Mouse (Mus musculus): ENCODE measurements around the gene Pgls.

Gene Pgls

DNA sequence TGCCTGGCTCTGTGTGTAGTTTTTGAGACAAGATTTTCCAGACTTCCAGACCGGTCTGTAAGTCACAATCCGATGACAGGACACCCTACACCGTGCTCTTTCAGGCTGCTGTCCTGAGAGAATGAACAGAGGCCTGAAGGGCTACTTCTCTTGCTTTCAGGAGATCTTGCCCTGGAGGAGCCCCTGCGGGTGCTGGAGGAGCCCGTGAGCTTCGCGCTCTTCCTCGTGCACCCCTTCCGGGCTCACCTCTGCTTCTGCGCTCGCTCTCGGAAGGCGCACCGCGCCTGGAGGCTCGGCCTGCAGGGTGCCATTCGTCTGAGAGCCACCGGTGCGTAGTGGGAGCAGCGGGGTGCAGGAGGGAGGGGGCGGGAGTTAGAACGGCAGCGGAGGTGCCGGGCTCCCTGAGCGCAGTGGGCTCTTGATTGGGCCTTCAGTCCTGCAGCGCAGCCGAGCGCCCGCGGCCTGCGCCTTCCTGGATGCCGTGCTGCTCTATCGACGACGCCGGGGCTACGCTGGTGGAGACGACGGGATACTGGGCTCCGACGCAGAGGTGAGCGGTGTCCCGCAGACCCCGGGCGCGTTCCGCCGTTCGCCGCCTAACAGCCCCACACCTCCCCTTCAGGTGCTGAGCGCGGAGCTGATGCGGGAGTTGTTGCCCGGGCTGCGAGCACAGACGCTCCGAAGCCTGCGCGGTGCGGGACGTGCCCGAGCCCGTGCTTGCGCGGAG, 10.1 kb downstream of the Pgls start:
- DNase-seq, result no peak

DNA sequence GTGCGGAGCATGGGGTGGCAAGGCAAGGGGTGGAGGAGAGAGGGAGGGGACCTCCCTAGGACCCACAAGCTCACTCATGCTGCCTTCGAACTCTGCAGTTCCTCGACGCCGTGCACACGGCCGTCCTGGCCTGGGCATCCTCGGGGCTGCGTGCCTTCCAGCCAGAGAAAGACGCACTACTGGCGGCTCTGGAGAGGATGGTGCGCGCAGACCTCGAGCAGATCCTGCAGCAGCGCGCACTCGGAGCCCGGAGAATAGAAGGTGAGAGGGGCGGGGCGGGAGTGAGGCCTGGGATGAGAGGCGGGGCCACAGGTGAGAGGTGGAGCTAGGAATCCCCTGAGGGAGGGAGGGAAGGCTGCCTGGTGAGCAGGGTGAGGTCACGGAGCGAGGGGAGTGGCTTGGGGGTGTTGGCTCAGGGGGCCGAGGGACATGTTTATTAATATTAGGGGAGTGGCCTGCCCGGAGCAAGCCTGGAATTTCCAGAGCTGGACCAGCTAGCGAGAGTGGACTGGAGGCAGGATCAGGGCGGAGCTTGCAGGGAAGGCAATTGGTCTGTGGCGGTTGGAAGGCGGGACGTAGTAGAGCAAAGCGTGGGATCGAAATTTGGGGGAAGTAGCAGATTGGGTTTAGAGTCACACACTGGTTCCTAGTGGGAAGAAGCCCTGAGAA, 10.8 kb downstream of the Pgls start:
- peak; percentile 92 for DNase-seq

DNA sequence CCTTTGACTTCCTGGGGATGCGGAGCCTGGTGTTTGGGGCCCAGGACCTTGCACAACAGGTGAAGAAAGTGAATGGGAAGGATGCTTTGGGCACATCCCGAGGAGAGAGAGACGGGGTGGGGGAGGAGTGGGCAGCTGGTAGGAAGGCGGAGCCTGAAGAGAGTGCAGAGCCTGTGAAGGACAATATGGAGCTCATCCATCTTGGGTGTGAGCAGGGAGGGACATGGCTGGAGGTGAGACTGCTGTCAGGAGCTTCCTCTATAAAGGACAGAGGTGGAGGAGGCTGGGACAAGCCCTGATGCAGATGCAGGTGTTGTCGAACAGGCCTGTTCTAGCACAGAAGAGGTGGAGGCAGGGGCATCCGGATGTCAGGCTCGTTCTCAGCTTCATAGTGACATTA, 12.0 kb downstream of the Pgls start:
- no peak for DNase-seq

DNA sequence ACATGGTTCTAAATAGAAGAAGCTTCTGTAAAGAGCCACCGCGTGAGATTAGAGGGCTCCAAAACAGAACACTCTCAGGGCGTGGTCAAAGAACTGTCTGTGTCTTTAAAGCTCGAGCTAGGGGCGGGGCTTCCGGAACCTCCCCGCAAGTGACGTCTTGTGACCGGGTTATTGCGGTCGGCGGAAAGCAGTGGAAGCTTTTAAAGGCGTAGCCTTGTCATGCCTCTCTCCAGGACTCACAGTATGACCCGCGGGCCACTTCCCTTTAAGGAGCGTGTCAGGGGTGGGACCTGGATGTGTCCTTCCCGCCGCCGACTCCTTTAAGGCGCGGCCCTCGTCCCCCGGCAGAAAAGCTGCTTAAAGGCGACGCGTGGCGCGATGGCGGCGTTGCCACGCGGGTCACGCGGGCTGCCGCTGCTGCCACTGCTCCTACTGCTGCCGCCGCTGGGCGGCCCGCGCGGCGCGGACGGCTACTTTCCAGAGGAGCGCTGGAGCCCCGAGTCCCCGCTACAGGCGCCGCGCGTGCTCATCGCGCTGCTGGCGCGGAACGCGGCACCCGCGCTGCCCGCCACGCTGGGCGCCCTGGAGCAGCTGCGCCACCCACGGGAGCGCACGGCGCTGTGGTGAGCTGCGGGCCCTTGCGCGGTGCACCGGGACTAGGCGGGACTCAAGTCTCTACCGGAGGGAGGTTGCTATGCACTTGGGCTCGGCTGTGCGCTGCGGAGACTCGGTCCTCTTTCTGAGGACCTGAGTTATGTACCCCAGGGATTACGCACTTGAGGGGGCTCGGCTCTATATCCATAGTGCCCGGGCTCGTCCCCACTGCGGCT, 19.1 kb downstream of the Pgls start, which contains the start of gene Colgalt1:
TSS of gene Colgalt1 (plus strand) at position 177 of the 830 bp plus-strand sequence.
- peak; percentile 98 for DNase-seq

DNA sequence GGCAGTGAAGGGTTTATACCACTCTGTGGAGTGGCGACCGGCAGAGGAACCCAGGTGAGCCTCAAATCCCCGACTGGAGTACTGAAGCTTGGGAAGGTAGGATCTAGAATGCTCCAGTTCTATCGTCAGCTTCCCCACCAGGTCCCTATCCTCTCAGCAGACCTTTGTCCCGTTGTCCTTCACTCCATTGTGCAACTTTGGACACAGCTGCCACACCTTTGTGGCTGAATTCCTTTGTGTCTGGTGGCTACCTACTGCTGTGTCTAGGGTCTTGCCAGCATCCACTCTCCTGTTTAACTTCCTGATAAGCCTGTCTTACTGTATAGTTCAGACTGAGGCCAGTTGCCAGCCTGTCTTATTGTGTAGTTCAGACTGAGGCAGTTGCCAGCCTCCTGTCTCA, 20.2 kb downstream of the Pgls start:
- no peak for DNase-seq

DNA sequence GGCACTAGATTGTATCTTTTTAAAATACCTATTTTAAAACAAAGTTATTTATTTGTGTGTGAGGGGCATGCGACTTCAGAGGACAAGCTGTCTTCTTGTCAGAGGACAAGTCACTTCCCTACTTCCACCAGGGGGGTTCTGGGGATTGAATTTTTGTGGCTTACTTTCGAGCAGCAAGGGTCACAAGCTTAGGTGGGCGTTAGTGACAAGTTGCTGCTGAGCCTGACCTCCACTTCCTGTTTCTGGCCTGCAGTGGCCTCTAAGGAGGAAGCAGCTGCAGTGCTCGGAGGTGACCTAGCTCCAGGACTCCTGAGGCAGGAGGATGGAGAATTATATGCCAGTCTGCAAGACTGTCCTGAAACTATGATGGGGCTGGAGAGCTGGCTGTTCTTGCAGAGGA, 21.4 kb downstream of the Pgls start:
- DNase-seq, result no peak

DNA sequence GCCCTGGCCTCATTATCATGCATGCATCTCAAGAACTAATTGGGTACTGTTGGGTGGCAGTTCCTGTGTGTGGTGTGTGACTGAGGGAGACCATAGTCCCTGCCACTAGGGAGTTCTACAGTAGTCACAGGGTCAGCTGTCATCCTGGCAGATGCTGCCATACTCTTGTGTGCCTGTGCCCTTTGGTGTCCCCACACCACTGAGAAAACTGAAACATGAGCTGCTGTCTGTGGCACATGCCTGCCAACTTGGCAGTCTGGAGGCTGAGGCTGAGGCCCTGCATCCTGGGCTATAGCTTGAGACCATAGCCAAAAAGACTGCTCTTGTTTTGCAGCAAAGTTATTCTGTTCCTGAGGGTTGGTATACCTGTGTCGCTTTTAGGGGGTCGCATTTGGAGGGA, 27.8 kb downstream of the Pgls start:
- no peak for DNase-seq

DNA sequence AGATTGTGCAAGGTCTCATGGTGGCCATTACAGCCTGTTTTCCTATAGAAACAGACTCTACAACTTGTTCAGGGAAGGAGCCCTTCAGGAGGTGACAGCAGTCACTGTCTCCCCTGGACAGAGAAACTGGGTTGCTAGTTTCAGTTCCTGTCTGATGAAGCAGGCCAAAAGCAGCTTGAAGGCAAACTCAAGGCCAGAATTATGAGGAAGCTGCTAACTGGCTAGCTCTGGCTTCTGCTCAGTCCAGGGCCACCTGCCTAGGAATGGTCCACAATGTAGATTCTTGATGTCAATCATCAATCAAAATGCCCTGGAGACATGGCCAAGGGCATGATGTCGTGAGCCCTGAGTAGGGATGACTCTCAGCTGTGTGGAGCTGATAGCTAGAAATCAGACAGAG, 33.1 kb downstream of the Pgls start:
- no peak for DNase-seq

DNA sequence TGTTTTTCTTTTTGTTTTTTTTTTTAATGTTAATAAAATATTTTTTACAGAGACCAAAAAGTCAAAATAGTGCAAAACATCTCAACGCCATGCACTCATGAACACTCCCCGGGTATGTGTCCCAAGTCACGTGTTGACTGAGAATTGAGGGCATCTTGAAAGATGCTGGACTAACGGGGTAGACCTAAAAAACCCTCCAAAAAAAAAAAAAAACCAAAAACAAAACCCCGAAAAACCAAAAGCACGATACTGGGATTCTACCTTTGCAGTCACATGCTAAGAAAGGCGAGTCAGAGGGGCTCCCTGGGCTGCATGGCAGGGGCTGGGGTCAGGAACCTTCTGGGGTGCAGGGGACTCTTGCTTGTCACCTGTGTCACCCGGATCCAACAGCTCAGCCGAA, 34.8 kb downstream of the Pgls start:
- DNase-seq, result no peak

DNA sequence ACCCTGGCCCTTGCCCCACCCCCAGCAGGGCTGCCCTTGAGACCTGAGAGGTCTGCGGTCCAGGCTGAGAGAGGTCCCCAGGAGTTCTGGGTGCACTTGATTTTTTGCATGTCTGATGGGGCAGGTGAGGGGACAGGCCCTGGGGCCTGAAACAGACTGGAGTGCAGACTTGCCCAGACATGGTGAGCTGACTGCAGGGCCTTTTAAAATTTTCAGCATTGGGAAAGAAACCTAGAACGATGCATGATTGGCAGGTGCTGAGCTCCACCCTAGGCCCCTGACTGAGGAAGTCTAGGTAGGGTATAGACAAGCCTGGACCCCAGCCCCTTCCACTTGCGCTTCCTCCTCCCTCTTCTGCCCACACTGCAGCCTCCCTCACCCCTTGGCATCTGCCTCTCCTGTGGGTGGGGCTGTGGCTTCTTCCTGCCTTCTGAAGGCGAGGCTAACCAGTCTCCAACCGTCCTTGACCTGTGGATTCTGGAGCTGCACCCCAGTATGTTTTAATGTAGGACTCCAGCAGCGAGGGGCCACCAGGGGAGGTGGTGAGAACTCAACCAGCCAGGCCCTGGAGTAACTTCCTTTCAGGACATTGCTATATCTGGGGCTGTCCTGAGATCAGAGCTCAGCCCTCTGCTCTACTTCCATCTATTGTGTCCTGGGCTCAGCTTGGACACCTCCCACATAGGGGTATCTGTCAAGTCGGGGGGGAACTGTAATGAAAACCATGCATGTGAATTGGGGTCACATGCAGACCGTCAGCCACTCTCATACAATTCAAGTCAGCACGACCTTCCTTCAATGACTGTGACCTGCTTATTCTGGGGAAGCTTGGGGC, 35.5 kb downstream of the Pgls start:
- DNase-seq, result peak; percentile 35

DNA sequence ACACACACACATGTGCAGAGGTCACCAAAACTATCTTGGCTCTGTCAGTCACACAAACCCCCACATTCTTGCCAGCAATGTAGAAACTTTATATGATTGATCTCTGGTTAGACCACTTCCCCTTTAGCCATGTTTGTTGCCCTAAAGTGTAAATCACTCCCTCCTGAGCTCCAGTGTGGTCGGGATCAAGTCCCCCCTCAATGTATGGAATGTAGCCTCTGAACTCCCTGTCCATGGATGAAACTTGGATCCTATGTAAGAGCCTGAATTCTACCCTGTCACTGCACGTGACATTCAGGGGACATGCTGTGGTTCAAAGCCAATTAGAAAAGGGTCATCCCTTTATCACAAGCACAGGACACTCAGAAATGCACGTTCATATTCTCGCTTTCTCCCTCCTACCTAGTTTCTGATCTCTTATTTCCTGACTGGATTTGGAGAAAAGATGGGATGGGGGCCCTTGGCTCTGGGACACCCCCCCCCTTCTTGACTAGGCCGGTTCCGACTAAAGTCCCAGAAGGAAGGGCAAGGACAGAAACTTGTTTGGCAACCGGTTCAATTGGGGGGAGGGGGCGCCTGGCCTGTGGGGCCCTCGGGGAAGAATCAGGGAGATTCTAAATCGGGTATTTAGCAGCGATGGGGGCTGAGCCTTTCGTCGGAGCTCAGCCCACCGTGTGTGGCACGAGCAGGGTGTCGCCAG, 36.6 kb downstream of the Pgls start:
- DNase-seq, result no peak

DNA sequence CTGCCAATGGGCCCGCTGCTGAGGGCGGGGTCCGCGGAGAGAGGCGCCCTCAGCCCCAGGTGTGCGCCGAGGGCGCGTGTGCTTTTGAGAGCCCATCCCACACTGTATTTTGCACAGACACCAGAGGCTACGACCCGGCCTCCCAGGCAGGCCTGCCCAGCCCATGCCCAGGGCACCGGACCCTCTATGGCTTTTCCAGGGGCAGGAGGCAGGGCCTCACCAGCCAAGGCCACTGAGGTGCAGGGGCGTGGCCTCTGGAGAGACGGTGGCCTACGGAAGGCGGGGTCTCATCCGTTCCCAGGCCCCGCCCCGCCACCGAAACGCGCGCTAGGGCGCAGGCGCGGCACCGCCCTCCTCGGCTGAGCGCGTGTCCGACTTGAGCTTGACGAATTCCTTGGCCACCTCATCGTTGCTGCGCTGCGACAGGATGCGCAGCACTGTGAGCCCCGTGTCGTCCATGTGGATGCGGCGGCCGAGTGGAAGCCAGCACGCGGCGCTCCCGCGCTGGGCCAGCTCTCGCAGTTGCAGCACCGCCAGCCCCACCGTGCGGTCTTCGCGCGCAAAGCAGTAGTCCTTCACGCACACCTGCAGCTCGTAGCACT, 37.2 kb downstream of the Pgls start:
- peak; percentile 96 for DNase-seq

DNA sequence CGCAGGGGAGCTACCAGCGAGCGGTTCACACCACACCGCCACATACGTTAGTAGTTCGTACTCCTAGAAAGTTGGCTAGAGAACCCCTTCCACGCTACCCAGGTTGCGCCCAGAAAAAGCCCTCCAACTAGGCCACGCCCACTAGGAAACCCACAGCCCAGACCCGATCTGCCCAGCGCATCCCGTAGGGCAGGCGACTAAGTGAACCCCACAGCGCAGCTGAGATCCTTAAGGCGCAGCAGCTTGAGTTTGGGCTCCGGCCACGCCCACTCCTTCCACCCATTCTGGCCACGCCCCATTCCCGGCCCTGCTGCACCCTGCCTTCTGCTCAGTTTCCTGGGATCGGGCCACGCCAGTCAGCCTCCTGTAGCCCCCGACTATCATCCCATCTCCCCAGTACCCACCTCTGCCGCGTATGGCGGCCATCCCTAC, 37.8 kb downstream of the Pgls start:
- DNase-seq, result peak; percentile 72

DNA sequence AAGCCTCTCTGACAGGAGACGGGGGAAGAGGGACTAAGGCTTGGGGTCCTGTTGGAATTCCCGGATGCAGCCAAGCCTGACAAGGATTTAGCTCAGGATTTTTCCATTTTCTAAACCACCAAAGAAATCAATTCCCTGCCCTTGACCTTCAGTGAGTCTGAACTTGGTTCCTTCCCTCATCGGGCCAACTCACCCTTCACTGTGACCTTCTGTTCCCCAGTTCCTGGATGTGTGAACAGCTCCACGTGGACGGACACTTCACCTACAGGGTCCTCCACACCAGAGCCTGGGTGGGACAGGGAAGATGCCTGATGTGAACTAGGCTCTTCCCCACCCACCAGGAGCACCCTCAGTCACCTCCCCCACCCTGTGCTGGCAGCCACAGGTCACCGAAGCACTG, 38.8 kb downstream of the Pgls start:
- DNase-seq, result no peak

DNA sequence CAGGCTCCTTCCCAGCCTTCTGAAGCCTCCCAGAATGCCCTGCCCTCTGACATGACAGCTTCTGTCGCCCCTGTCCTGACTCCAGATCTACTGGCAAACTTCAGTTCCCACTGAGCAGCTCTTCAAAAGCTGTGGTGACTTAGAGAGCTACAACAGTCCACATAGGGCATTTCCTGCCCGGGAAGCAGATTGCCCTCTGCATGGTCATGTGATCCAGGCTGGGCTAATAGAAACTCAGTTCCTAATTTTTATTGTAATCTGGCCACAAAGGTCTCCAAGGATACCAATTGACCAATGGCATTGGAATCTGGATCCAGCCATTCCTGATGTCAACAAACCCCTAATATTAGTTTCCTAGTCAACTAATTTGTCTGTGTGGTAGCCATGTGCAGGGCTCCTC, 39.9 kb downstream of the Pgls start:
- DNase-seq, result no peak

DNA sequence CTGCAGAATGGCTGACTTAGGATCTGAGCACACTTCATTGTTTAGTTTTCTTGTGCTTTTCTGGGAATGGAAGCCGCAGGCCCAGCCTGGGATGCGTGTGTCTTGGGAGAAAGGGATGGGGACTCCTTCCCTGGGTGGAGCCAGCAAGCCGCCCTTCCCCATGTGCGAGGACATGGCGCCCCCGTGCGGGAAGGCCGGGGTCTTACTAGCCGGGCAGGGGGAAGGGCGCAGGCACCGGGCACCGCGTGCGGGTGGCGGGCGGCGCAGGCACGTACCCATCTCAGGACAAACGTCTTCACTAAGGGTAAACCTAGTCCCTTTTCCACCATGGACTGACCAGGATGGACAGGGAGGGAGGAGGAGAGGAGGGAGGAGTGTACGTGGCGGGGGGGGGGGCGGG, 41.2 kb downstream of the Pgls start:
- DNase-seq, result peak; percentile 38

DNA sequence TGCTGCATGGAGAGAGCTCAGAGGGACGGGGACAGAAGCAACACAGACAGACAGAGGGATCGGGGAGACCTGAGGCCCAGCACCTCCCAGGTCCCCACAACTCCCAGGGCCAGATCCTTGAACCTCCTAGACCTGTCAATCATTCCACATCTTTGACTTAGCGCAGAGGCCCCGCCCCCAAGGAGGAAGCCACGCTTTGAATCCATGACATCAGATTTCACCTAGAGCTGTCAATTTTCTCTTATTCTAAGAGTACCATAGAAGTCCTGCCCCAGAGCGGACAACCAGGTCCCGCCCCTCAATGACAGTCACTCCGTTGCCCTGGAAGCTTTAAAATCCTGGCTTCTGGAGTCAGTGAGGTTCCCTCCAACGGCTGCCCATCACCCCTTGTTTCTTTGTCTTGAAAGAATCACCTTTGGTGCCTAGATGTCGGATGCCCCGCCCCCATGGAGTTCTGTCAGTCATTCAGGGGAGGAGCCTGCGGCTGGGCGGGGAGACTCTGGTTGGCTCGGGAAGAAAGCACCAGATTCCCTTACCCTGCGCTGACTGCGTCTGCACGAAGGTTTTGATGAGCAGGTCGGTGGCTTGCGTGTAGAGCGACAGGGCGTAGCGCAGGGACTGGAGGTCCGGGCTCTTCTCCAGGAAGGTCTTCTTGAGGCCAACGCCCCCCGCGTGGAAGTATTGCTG, 42.1 kb downstream of the Pgls start:
- DNase-seq, result peak; percentile 59

DNA sequence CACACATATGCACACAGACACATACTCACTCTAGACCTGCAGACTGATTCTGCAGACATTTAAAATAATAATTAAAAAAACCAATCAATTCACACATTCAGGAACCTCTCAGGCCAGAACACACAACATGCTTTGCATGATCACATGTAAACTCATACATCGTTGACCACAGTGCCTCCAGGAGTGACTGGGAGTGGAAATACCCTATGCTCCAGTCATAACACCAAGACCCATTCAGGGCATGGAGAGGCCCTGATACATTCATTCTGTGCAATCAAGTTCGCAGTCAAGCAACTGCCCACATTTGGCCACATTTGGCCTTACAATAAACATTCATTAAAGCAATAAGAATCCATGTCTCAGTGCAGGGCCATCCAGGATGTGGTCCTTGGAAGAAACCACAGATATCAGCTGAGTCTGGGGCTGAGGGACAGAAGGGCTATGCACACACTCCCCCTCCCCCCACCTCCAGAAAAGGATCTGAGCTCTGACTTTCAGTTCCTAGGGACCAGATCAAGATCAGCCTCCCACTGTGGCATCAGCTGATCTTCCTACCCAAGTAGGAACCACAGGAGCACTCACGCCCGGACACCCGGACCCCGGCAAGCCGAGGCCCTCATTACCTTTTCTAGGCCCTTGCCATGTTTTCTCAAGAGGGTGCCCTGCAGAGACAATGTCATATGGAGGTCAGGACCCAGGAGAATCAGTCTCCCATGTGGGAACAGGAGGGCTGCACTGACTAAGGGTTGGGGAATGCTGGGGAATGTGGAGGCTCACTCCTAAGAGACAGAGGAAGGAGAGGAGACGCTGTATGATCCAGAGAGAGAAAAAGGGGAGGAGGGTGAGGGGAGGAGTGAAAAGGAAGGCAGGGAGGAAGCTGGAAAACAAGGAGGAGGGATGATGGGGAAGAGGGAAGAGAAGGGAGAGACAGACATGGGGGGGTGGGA, 45.4 kb downstream of the Pgls start:
- DNase-seq, result no peak

DNA sequence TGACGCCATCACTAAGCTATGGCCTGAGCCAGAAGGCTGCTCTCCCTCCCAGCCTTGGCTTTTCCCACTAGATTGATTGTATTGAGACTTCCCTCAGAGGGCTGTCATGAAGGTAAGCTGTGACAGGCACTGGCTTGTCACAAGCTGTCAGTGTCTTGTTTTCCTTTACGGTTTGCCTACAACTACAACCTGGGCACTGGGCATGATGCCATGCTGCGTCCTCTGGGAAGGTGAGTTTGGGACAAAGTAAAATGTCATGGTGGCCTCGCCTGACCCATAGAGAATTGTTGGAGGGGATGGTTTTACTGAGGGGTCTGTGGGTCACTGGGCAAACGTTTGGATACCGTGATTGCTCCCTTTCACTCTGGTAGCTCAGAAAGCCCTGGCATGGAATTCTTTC, 46.3 kb downstream of the Pgls start:
- DNase-seq, result no peak

DNA sequence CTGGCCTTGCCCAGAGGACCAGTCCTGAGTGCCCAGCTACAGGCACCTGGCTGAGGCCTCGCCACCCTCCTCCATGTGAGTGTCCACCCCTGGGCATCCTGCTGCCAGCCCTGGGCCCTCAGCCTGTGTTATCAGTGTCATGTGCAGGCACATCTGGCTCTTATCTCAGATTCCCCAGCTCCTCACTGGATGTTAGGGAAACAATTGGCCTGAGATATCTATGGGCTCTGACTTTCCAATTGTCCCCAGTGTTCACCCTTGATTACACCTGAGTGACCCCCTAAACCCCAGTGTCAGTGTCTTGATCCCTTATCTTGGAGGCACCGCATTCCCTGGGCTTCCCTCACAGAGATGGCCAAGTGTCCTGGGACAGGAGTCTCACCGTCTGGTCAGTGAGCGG, 47.3 kb downstream of the Pgls start:
- no peak for DNase-seq
